Mouse (Mus musculus) right cerebral cortex, postnatal 10 days (tissue): Measurements from ENCODE around the gene Nek9.
A peak's percentile ranks its signal among the peaks of the same experiment; 100 is the strongest.

Experiments used
- DNase-seq, 2 experiments: peaks; one replicate each; pipeline ENCODE4 v3.0.0; 2021; ENCODE audit warnings: low spot score in 2 of 2

Nek9 gene

GRCm38 (mm10) chr12:85347196-85347595 is 8.0 kb upstream of the Nek9 start:
- DNase-seq: no peak

GRCm38 (mm10) chr12:85346374-85346773 is 7.2 kb upstream of the Nek9 start:
- DNase-seq: peak in 1 of 2 experiments; percentile 41

- DNase-seq: no peak
Observed at GRCm38 (mm10) chr12:85345559-85345958, 6.4 kb upstream of the Nek9 start.

GRCm38 (mm10) chr12:85344252-85344651 is 5.1 kb upstream of the Nek9 start:
- DNase-seq: no peak

- no peak for DNase-seq
Observed at GRCm38 (mm10) chr12:85342310-85342709, 3.1 kb upstream of the Nek9 start.

- DNase-seq: no peak
Observed at GRCm38 (mm10) chr12:85341131-85341530, 2.0 kb upstream of the Nek9 start.

GRCm38 (mm10) chr12:85339947-85340346 is 785 bp upstream of the Nek9 start:
- DNase-seq: no peak

- DNase-seq: no peak
Observed at GRCm38 (mm10) chr12:85338815-85339214, 347 bp downstream of the Nek9 start.

- no peak for DNase-seq
Observed at GRCm38 (mm10) chr12:85337567-85338311, 1.4 kb downstream of the Nek9 start.

- DNase-seq: no peak
Observed at GRCm38 (mm10) chr12:85330153-85330552, 9.0 kb downstream of the Nek9 start.

- DNase-seq: no peak
Observed at GRCm38 (mm10) chr12:85308651-85309050, 30.5 kb downstream of the Nek9 start.

GRCm38 (mm10) chr12:85305247-85305892 is 33.8 kb downstream of the Nek9 start:
- peak; percentile 88 to 91 for DNase-seq

GRCm38 (mm10) chr12:85304725-85305124 is 34.4 kb downstream of the Nek9 start:
- DNase-seq: no peak

GRCm38 (mm10) chr12:85303256-85303655 is 35.9 kb downstream of the Nek9 start:
- DNase-seq: no peak

GRCm38 (mm10) chr12:85298835-85299180 is 40.4 kb downstream of the Nek9 start:
- no peak for DNase-seq

GRCm38 (mm10) chr12:85298127-85298834 is 40.9 kb downstream of the Nek9 start:
- DNase-seq: no peak

- DNase-seq: no peak
Observed at GRCm38 (mm10) chr12:85297345-85297997, 41.7 kb downstream of the Nek9 start.

GRCm38 (mm10) chr12:85296915-85297314 is 42.2 kb downstream of the Nek9 start:
- DNase-seq: no peak

- DNase-seq: no peak
Observed at GRCm38 (mm10) chr12:85295506-85295905, 43.7 kb downstream of the Nek9 start.

GRCm38 (mm10) chr12:85292906-85293305 is 46.3 kb downstream of the Nek9 start:
- DNase-seq: no peak

- DNase-seq: no peak
Observed at GRCm38 (mm10) chr12:85292288-85292687, 46.9 kb downstream of the Nek9 start.

GRCm38 (mm10) chr12:85291541-85291940 is 47.6 kb downstream of the Nek9 start:
- DNase-seq: no peak
